Mouse (Mus musculus) CD4-positive, CD25-positive, alpha-beta regulatory T cell, adult 2 months (primary cell): ENCODE results near the gene Nupl2.

Experiments used
- DNase-seq: peaks from one replicate; pipeline ENCODE4 v3.0.0-alpha.2; 2012; ENCODE audit warnings: low read depth, low spot score

The Nupl2 gene

DNA sequence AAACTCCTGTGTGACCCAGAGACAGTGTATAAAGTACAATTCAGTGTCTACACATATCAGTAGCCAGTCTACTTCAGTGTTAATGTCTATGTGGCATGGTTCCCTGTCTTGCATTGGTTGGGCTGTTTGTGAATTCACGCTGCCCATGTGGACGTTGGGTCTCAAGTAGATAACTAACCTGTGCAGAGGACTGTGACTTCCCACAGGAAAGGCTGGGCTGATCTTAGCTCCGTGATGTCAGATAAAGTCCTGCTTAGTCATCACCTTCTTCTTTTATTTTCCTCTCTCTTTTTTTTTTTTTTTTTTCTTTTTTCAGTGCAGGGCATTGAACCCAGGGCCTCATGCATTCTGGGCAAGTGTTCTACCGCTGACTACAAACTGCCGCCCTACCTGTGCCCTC, 43.7 kb downstream of the Nupl2 start:
- no peak for DNase-seq

GRCm38 (mm10) chr5:24213861-24214546, 49.2 kb downstream of the Nupl2 start:
- no peak for DNase-seq

DNA sequence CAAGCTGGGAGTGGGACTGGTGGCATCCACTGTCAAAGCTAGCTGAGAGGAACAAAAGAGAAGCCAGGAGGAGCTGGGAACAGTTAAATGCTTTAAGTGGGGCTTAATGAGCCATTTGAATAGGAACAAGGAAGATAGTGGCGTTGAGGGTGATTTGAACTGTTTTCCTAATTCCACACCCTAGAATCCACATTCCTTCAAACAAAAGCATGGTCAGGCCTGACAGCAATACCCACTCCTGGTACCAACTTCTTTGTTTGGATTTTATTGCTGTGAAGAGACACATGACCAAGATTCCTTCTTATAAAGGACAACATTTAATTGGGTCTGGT, 49.8 kb downstream of the Nupl2 start:
- no peak for DNase-seq

DNA sequence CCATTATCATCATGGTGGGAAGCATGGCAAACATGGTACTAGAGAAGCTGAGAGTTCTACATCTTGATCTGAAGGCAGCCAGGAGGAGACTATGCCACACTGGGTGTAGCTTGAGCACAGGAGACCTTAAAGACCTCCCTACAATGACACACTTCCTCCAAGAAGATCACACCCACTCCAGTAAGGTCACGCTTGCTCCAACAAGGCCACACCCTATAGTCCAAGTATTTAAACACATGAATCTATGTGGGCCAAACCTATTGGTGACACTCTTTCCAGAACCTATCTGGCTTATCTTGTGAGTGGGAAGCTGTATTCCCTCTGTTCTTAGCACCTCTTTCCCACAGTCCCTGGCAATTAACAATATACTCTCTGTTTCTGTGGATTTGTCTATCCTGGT, 50.1 kb downstream of the Nupl2 start:
- DNase-seq, result no peak
